Mouse (Mus musculus) MEL (cell line): ENCODE data around the gene Fkbp6. TPM values are rescaled to one million over a fixed set of nuclear protein-coding genes. Genes with fewer than 3 reads are reported as not detected.

Experiments used
- DNase-seq: peaks from one replicate; pipeline ENCODE4 v3.0.0; 2011; ENCODE audit warnings: low read depth, low spot score
- H3K27ac ChIP-seq: 2 replicates; pipeline ENCODE4 v1.5.1; 2012; ENCODE audit warnings: low read depth, mild to moderate bottlenecking, control low read depth, low read length, moderate library complexity; ENCODE audit not compliant: control insufficient read depth
- H3K27me3 ChIP-seq, 2 experiments: fragments of 150-350 bp in 1 of 2; sonication (generic) in 1 of 2; 2 replicates each; pipeline ENCODE4 v1.6.1; 2012; ENCODE audit warnings: low read length in 2 of 2, mild to moderate bottlenecking in 2 of 2, improper control_type of control experiment in 1 of 2, moderate library complexity in 1 of 2; ENCODE audit not compliant: insufficient read depth in 2 of 2, control insufficient read depth in 1 of 2
- H3K36me3 ChIP-seq, 2 experiments: 2 replicates each; pipeline ENCODE4 v1.6.1; 2012 to 2014; ENCODE audit warnings: low read length in 2 of 2, improper control_type of control experiment in 1 of 2, inconsistent platforms in 1 of 2, mild to moderate bottlenecking in 1 of 2; ENCODE audit not compliant: insufficient read depth in 2 of 2, control insufficient read depth in 1 of 2
- H3K4me1 ChIP-seq, 2 experiments: fragments of 150-350 bp in 1 of 2; sonication (generic) in 1 of 2; 2 replicates each; pipeline ENCODE4 v1.6.1; 2012; ENCODE audit warnings: low read length in 2 of 2, improper control_type of control experiment in 1 of 2, mild to moderate bottlenecking in 1 of 2; ENCODE audit not compliant: insufficient read depth in 2 of 2, control insufficient read depth in 1 of 2
- H3K4me3 ChIP-seq, 2 experiments: fragments of 150-350 bp in 1 of 2; sonication (generic) in 1 of 2; 2 replicates each; pipeline ENCODE4 v1.5.1; 2012; ENCODE audit warnings: low read depth in 2 of 2, low read length in 2 of 2, mild to moderate bottlenecking in 2 of 2, moderate library complexity in 2 of 2, control low read depth in 1 of 2, improper control_type of control experiment in 1 of 2; ENCODE audit not compliant: control insufficient read depth in 1 of 2, insufficient read depth in 1 of 2
- H3K79me2 ChIP-seq: 2 replicates; pipeline ENCODE4 v1.6.1; 2012; ENCODE audit warnings: mild to moderate bottlenecking, low read length, moderate library complexity; ENCODE audit not compliant: control insufficient read depth, poor library complexity, insufficient read depth
- H3K9ac ChIP-seq: 2 replicates; pipeline ENCODE4 v1.6.1; 2012; ENCODE audit warnings: low read depth, mild to moderate bottlenecking, control low read depth, low read length, moderate library complexity; ENCODE audit not compliant: control insufficient read depth, poor library complexity, severe bottlenecking
- H3K9me3 ChIP-seq: fragments of 150-350 bp; sonication (generic); replicated peaks from 2 replicates; pipeline ENCODE4 v1.6.1; 2012; ENCODE audit warnings: mild to moderate bottlenecking, low read length, improper control_type of control experiment, moderate library complexity; ENCODE audit not compliant: insufficient read depth
- BHLHE40 ChIP-seq: IDR thresholded peaks from 2 replicates; pipeline ENCODE4 v1.6.1; 2012; ENCODE audit warnings: low read depth, mild to moderate bottlenecking, inconsistent platforms, low read length, improper control_type of control experiment, borderline replicate concordance
- CTCF ChIP-seq, 3 experiments: IDR thresholded peaks in 2 of 3; conservative IDR thresholded peaks in 1 of 3; 2 replicates each; pipeline ENCODE4 v1.5.1; 2011 to 2012; ENCODE audit warnings: low read length in 3 of 3, low read depth in 2 of 3, mild to moderate bottlenecking in 2 of 3, improper control_type of control experiment in 1 of 3, inconsistent platforms in 1 of 3, mixed read lengths in 1 of 3, moderate library complexity in 1 of 3; ENCODE audit not compliant: control insufficient read depth in 1 of 3, insufficient read depth in 1 of 3, poor library complexity in 1 of 3, severe bottlenecking in 1 of 3
- GATA1 ChIP-seq: IDR thresholded peaks from 2 replicates; pipeline ENCODE4 v1.6.1; 2011; ENCODE audit warnings: low read depth, low read length, improper control_type of control experiment
- HCFC1 ChIP-seq: IDR thresholded peaks from 2 replicates; pipeline ENCODE4 v1.6.1; 2012; ENCODE audit warnings: low read depth, mild to moderate bottlenecking, inconsistent platforms, low read length, improper control_type of control experiment, moderate library complexity
- JUND ChIP-seq: IDR thresholded peaks from 2 replicates; pipeline ENCODE4 v1.6.1; 2011; ENCODE audit warnings: low read depth, mild to moderate bottlenecking, improper control_type of control experiment, low read length
- MEF2A ChIP-seq: IDR thresholded peaks from 2 replicates; pipeline ENCODE4 v1.6.1; 2014; ENCODE audit warnings: low read depth, mild to moderate bottlenecking, inconsistent platforms, low read length, improper control_type of control experiment; ENCODE audit not compliant: poor library complexity, insufficient replicate concordance, severe bottlenecking; ENCODE audit errors: extremely low read depth
- MYC ChIP-seq: IDR thresholded peaks from 2 replicates; pipeline ENCODE4 v1.6.1; 2011; ENCODE audit warnings: low read depth, mild to moderate bottlenecking, low read length, improper control_type of control experiment, moderate library complexity
- NRF1 ChIP-seq: IDR thresholded peaks from 2 replicates; pipeline ENCODE4 v1.6.1; 2014; ENCODE audit warnings: low read depth, mild to moderate bottlenecking, inconsistent platforms, low read length, improper control_type of control experiment, moderate library complexity; ENCODE audit not compliant: poor library complexity, insufficient read depth, severe bottlenecking
- POLR2AphosphoS2 ChIP-seq: IDR thresholded peaks from 2 replicates; pipeline ENCODE4 v1.6.1; 2011; ENCODE audit warnings: low read length, improper control_type of control experiment
- SIN3A ChIP-seq: IDR thresholded peaks from 2 replicates; pipeline ENCODE4 v1.6.1; 2012; ENCODE audit warnings: low read length, improper control_type of control experiment, inconsistent platforms
- SMC3 ChIP-seq: IDR thresholded peaks from 2 replicates; pipeline ENCODE4 v1.6.1; 2011; ENCODE audit warnings: low read depth, low read length, improper control_type of control experiment
- TAL1 ChIP-seq: IDR thresholded peaks from 2 replicates; pipeline ENCODE4 v1.6.1; 2012; ENCODE audit warnings: mild to moderate bottlenecking, inconsistent platforms, low read length, moderate library complexity, mixed read lengths
- TCF12 ChIP-seq: IDR thresholded peaks from 2 replicates; pipeline ENCODE4 v1.6.1; 2014; ENCODE audit warnings: low read depth, mild to moderate bottlenecking, inconsistent platforms, low read length, improper control_type of control experiment, moderate library complexity
- USF2 ChIP-seq, 2 experiments: IDR thresholded peaks; 2 replicates each; pipeline ENCODE4 v1.6.1; 2011 to 2012; ENCODE audit warnings: improper control_type of control experiment in 2 of 2, low read length in 2 of 2, borderline replicate concordance in 1 of 2, inconsistent platforms in 1 of 2, low read depth in 1 of 2, mild to moderate bottlenecking in 1 of 2; ENCODE audit not compliant: insufficient read depth in 1 of 2
- ZKSCAN1 ChIP-seq: IDR thresholded peaks from 2 replicates; pipeline ENCODE4 v1.6.1; 2012; ENCODE audit warnings: low read depth, mild to moderate bottlenecking, inconsistent platforms, low read length, improper control_type of control experiment, moderate library complexity
- ZMIZ1 ChIP-seq: IDR thresholded peaks from 2 replicates; pipeline ENCODE4 v1.6.1; 2012; ENCODE audit warnings: low read depth, mild to moderate bottlenecking, inconsistent platforms, low read length, improper control_type of control experiment, moderate library complexity
- polyA plus RNA-seq, 2 experiments: library from polyadenylated mRNA; stranded (reverse) in 1 of 2; unstranded in 1 of 2; fragments of >175 nt in 1 of 2; fragments of >200 nt in 1 of 2; gene quantifications; 2 replicates each; pipeline versions ENCODE4 v1.2.1 to v1.2.4; 2012; ENCODE audit warnings: low replicate concordance in 2 of 2, low read depth in 1 of 2; ENCODE audit not compliant: insufficient read length in 2 of 2, insufficient read depth in 1 of 2, missing spikeins in 1 of 2
- total RNA-seq: library from RNA; depleted of rRNA; stranded (reverse); fragments of 300-350 nt; gene quantifications from 2 replicates; pipeline ENCODE4 v1.2.3, GENCODE M21; 2012; rRNA removed

The Fkbp6 gene
- total RNA-seq (0.19 TPM in 1 of 2 replicates, not detected in the other), polyA plus RNA-seq (under 1 TPM in 1 of 2 experiments, not detected in 1; 0.10 TPM)

DNA sequence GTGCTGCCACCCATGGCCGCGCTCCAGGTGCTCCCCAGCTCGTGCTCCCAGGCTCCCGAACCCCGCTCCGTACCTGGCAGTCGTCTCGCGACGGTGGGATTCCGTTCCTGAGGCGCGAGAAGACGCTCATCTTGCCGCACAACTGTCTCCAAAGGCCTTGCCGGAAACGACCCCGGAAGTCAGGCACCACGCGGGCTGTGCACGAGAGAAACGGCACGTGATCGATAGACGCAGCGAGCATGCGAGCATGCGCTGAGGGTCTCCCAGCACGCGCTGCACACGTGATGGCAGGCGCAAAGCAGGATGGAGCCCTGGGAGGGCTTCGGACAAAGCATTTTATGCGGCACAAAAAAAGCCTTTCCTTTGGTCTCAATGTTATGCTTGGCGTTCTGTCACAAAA lies at the start of gene Fkbp6:
Gene Fkbp6, minus strand, starts transcription at position 183 of the 400 bp plus-strand sequence.
- no peak within 1 kb of the TSS for H3K4me3 ChIP-seq
- no peaks in the 10 kb centered on the region for H3K9me3 ChIP-seq
- no peak within 1 kb of the TSS for H3K27ac ChIP-seq
- peaks cover 0 to 6% of the 10 kb centered on the region in 2 experiments; a peak in 2 of 4 replicates for H3K27me3 ChIP-seq
- H3K9ac ChIP-seq = no peak within 1 kb of the TSS
- no peaks in the 10 kb centered on the region for H3K79me2 ChIP-seq
- H3K36me3 ChIP-seq = no peaks in the 10 kb centered on the region; a peak in 1 of 4 replicates
- H3K4me1 ChIP-seq = peaks cover 5 to 6% of the 10 kb centered on the region in 2 experiments; a peak in 3 of 4 replicates
- no peak for TF ChIP-seq GATA1
- no peak for TF ChIP-seq MYC
- TF ChIP-seq BHLHE40 = no peak
- no peak for TF ChIP-seq USF2 (IDR thresholded peaks at IDR 0.05; ENCODE audit: borderline replicate concordance in 1 of 2, insufficient read depth in 1 of 2, low read depth in 1 of 2, low read length in 2 of 2)
- TF ChIP-seq JUND = no peak
- no peak for TF ChIP-seq NRF1
- TF ChIP-seq CTCF (IDR thresholded peaks at IDR 0.05 in 2 of 3, conservative IDR thresholded peaks at IDR 0.05 in 1 of 3; ENCODE audit: control insufficient read depth in 1 of 3, insufficient read depth in 1 of 3, low read depth in 2 of 3, low read length in 3 of 3, poor library complexity in 1 of 3, severe bottlenecking in 1 of 3) = no peak
- no peak for TF ChIP-seq ZMIZ1
- no peak for TF ChIP-seq TCF12
- no peak for TF ChIP-seq SMC3
- TF ChIP-seq HCFC1 = no peak
- no peak for TF ChIP-seq TAL1
- no peak for TF ChIP-seq SIN3A
- TF ChIP-seq MEF2A = no peak
- TF ChIP-seq POLR2AphosphoS2 = no peak
- TF ChIP-seq ZKSCAN1 = no peak
- DNase-seq = no peak

DNA sequence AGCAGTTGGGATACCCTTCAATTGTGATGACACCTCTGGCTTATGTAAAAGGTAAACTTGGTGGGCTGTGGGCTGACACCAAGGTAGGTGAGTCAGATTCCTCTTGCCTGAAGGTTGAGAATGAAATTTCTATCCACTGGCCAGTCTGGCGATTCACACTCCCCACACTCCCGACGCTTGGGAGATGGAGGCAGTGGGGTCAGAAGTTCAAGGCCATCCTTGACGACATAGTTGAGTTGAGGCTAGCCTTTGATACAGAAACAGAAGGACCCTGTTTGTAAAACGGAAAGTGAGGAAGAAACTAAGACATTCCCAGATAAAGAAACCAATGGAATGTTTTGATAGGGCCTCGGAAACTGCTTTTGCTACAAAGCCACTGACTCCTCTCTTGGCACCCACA lies 49.5 kb upstream of the Fkbp6 start:
- H3K27ac ChIP-seq = no peak overlapping the region
- DNase-seq = no peak
- H3K4me1 ChIP-seq = peaks cover 6 to 18% of the 10 kb centered on the region in 2 experiments; a peak in 3 of 4 replicates
- TF ChIP-seq NRF1 = no peak
- TF ChIP-seq CTCF (IDR thresholded peaks at IDR 0.05 in 2 of 3, conservative IDR thresholded peaks at IDR 0.05 in 1 of 3; ENCODE audit: control insufficient read depth in 1 of 3, insufficient read depth in 1 of 3, low read depth in 2 of 3, low read length in 3 of 3, poor library complexity in 1 of 3, severe bottlenecking in 1 of 3) = no peak
- H3K9me3 ChIP-seq = no peaks in the 10 kb centered on the region
- no peak overlapping the region for H3K4me3 ChIP-seq
- peaks cover 0 to 11% of the 10 kb centered on the region in 2 experiments; a peak in 2 of 4 replicates for H3K36me3 ChIP-seq
- H3K27me3 ChIP-seq = no peaks in the 10 kb centered on the region
- H3K9ac ChIP-seq = no peak overlapping the region
- H3K79me2 ChIP-seq = peaks cover 3% of the 10 kb centered on the region; the same call in 1 of the 2 replicates
